Mouse (Mus musculus): ENCODE measurements around the gene Sec31a.

Gene Sec31a

GRCm38 (mm10) chr5:100410281-100410680, 5.8 kb downstream of the Sec31a start:
- no peak for DNase-seq (ENCODE audit: low spot score in 2 of 2)

- DNase-seq (ENCODE audit: low spot score in 2 of 2) = no peak
These were observed 7.5 kb downstream of the Sec31a start for GRCm38 (mm10) chr5:100408485-100408884.

GRCm38 (mm10) chr5:100396753-100397152, 19.3 kb downstream of the Sec31a start:
- no peak for DNase-seq (ENCODE audit: low spot score in 2 of 2)

- no peak for DNase-seq (ENCODE audit: low spot score in 2 of 2)
These were observed 22.4 kb downstream of the Sec31a start for GRCm38 (mm10) chr5:100393681-100394080.

GRCm38 (mm10) chr5:100392436-100392955, 23.5 kb downstream of the Sec31a start:
- DNase-seq (ENCODE audit: low spot score in 2 of 2) = no peak

- DNase-seq (ENCODE audit: low spot score in 2 of 2) = no peak
These were observed 32.1 kb downstream of the Sec31a start for GRCm38 (mm10) chr5:100383782-100384510.

GRCm38 (mm10) chr5:100381094-100381493, 34.9 kb downstream of the Sec31a start:
- DNase-seq (ENCODE audit: low spot score in 2 of 2) = no peak

- no peak for DNase-seq (ENCODE audit: low spot score in 2 of 2)
These were observed 35.8 kb downstream of the Sec31a start for GRCm38 (mm10) chr5:100380277-100380676.

- no peak for DNase-seq (ENCODE audit: low spot score in 2 of 2)
These were observed 37.1 kb downstream of the Sec31a start for GRCm38 (mm10) chr5:100378981-100379380.

GRCm38 (mm10) chr5:100378211-100378610, 37.8 kb downstream of the Sec31a start:
- DNase-seq (ENCODE audit: low spot score in 2 of 2) = no peak

GRCm38 (mm10) chr5:100377376-100377775, 38.7 kb downstream of the Sec31a start:
- DNase-seq (ENCODE audit: low spot score in 2 of 2) = no peak

GRCm38 (mm10) chr5:100374703-100375102, 41.3 kb downstream of the Sec31a start:
- DNase-seq (ENCODE audit: low spot score in 2 of 2) = no peak

GRCm38 (mm10) chr5:100373952-100374351, 42.1 kb downstream of the Sec31a start:
- peak in 1 of 2 experiments; percentile 31 for DNase-seq (ENCODE audit: low spot score in 2 of 2)

- DNase-seq (ENCODE audit: low spot score in 2 of 2) = no peak
These were observed 45.1 kb downstream of the Sec31a start for GRCm38 (mm10) chr5:100370919-100371318.

- peak in 1 of 2 experiments; percentile 76 for DNase-seq (ENCODE audit: low spot score in 2 of 2)
These were observed 46.1 kb downstream of the Sec31a start for GRCm38 (mm10) chr5:100369825-100370459.

GRCm38 (mm10) chr5:100369093-100369492, 46.9 kb downstream of the Sec31a start:
- no peak for DNase-seq (ENCODE audit: low spot score in 2 of 2)

GRCm38 (mm10) chr5:100368527-100368926, 47.5 kb downstream of the Sec31a start:
- DNase-seq (ENCODE audit: low spot score in 2 of 2) = no peak

- DNase-seq (ENCODE audit: low spot score in 2 of 2) = no peak
These were observed 49.0 kb downstream of the Sec31a start for GRCm38 (mm10) chr5:100367051-100367450.

GRCm38 (mm10) chr5:100360296-100360695, 55.7 kb downstream of the Sec31a start:
- DNase-seq (ENCODE audit: low spot score in 2 of 2) = no peak

GRCm38 (mm10) chr5:100358334-100358733, 57.7 kb downstream of the Sec31a start:
- DNase-seq (ENCODE audit: low spot score in 2 of 2) = no peak

GRCm38 (mm10) chr5:100354644-100355043, 61.4 kb downstream of the Sec31a start:
- no peak for DNase-seq (ENCODE audit: low spot score in 2 of 2)

- no peak for DNase-seq (ENCODE audit: low spot score in 2 of 2)
These were observed 62.8 kb downstream of the Sec31a start for GRCm38 (mm10) chr5:100352986-100353848.

Measured in cerebellum, postnatal 4 days (tissue).